Mouse (Mus musculus) lung, postnatal 0 days (tissue): Measurements from ENCODE around the gene Ngdn. TPM values are rescaled to one million over a fixed set of nuclear protein-coding genes. Genes with fewer than 3 reads are reported as not detected.
"Not testable (repeated sequence)": the region's sequence is repeated elsewhere in the genome, so short reads cannot be mapped to it uniquely, and the experiment has no call there.

Source experiments
- ATAC-seq: fragments of 200-750 bp; cut with Nextera tagmentation; 2 replicates; pipeline ENCODE4 v1.8.0; 2017; ENCODE audit warnings: moderate library complexity
- DNase-seq: peaks from one replicate; pipeline ENCODE4 v3.0.0-alpha.2; 2016; ENCODE audit warnings: low spot score
- H3K27ac ChIP-seq: fragments of 300-500 bp; sonication (generic); 2 replicates; pipeline ENCODE4 v1.5.1; 2014; ENCODE audit warnings: antibody characterized with exemption, mild to moderate bottlenecking, low read length, mixed read lengths
- H3K27me3 ChIP-seq: fragments of 300-500 bp; sonication (generic); replicated peaks from 2 replicates; pipeline ENCODE4 v1.6.1; 2014; ENCODE audit warnings: low read length, mixed read lengths; ENCODE audit not compliant: insufficient read depth
- H3K36me3 ChIP-seq: fragments of 300-500 bp; sonication (generic); 2 replicates; pipeline ENCODE4 v1.6.1; 2014; ENCODE audit warnings: low read length, mixed read lengths; ENCODE audit not compliant: insufficient read depth
- H3K4me1 ChIP-seq: fragments of 300-500 bp; sonication (generic); 2 replicates; pipeline ENCODE4 v1.6.1; 2014; ENCODE audit warnings: antibody characterized with exemption, low read depth, low read length, mixed read lengths; ENCODE audit not compliant: insufficient read depth
- H3K4me2 ChIP-seq: fragments of 300-500 bp; sonication (generic); replicated peaks from 2 replicates; pipeline ENCODE4 v1.6.1; 2014; ENCODE audit warnings: low read depth, mild to moderate bottlenecking, low read length, moderate library complexity, mixed read lengths
- H3K4me3 ChIP-seq: fragments of 300-500 bp; sonication (generic); 2 replicates; pipeline ENCODE4 v1.5.1; 2014; ENCODE audit warnings: low read depth, low read length
- H3K9ac ChIP-seq: fragments of 300-500 bp; sonication (generic); replicated peaks from 2 replicates; pipeline ENCODE4 v1.6.1; 2014; ENCODE audit warnings: low read depth, mild to moderate bottlenecking
- H3K9me3 ChIP-seq: fragments of 300-500 bp; sonication (generic); 2 replicates; pipeline ENCODE4 v1.6.1; 2016; ENCODE audit warnings: low read length, mixed read lengths
- CTCF ChIP-seq: IDR thresholded peaks from 2 replicates; pipeline ENCODE4 v1.5.1; 2016; ENCODE audit warnings: antibody characterized with exemption, mild to moderate bottlenecking
- EP300 ChIP-seq: IDR thresholded peaks from 2 replicates; pipeline ENCODE4 v1.6.1; 2016; ENCODE audit warnings: antibody characterized with exemption, mild to moderate bottlenecking, control low read depth
- WGBS: fragments of 180-500 bp; shearing (Covaris S2); extraction: QIAGEN DNeasy Blood & Tissue Kit; methylation state at CpG from one replicate; pipeline ENCODE4 v1.1.7; 2014; 5-methylcytosine and 5-hydroxymethylcytosine counted together
- polyA plus RNA-seq: library from polyadenylated mRNA; unstranded; fragments of >200 nt; fragmentation: Nextera tagmentation; extraction: Ambion mirVana; gene quantifications from 2 replicates; pipeline ENCODE4 v1.2.1, GENCODE M21; 2015

Ngdn gene
- 59.1 and 62.8 TPM in 2 replicates for polyA plus RNA-seq

GRCm38 (mm10) chr14:55014991-55015766 is at the start of gene Ngdn:
Ngdn (plus strand) TSS chr14:55015454.
- Histone ChIP-seq H3K4me1 (no peaks in the 10 kb centered on the region), H3K4me3 (peak within 1 kb of the TSS; percentile 75), H3K27ac (peak within 1 kb of the TSS; percentile 88), H3K9me3 (no peaks in the 10 kb centered on the region), H3K36me3 (no peaks in the 10 kb centered on the region), H3K27me3 (no peaks in the 10 kb centered on the region), H3K9ac (peak within 1 kb of the TSS; percentile 73), H3K4me2 (peak within 1 kb of the TSS; percentile 68)
- TF ChIP-seq EP300 = peak; percentile 79
- TF ChIP-seq CTCF = peak; percentile 97
- ATAC-seq (peak; percentile 97), DNase-seq (peak; percentile 100)
- WGBS = under 1% methylated on average over 36 of the region's 36 CpGs

- DNase-seq (no peak), ATAC-seq (no peak)
- Histone ChIP-seq H3K9me3 (no peaks in the 10 kb centered on the region), H3K4me2 (no peak overlapping the region), H3K27ac (no peak overlapping the region), H3K4me1 (no peaks in the 10 kb centered on the region), H3K4me3 (no peak overlapping the region), H3K9ac (no peak overlapping the region), H3K36me3 (no peaks in the 10 kb centered on the region), H3K27me3 (no peaks in the 10 kb centered on the region)
- 54% methylated on average over 6 of the region's 6 CpGs for WGBS
- no peak for TF ChIP-seq EP300
Measured at GRCm38 (mm10) chr14:54965631-54966030, 49.6 kb upstream of the Ngdn start.

GRCm38 (mm10) chr14:54966320-54966977 is 48.8 kb upstream of the Ngdn start, which contains the start of gene Myh6:
Myh6 (minus strand) TSS chr14:54966927.
- DNase-seq (no peak), ATAC-seq (no peak)
- Histone ChIP-seq H3K4me1 (no peaks in the 10 kb centered on the region), H3K27me3 (no peaks in the 10 kb centered on the region), H3K4me2 (no peak within 1 kb of the TSS), H3K4me3 (no peak within 1 kb of the TSS), H3K9me3 (no peaks in the 10 kb centered on the region), H3K36me3 (no peaks in the 10 kb centered on the region), H3K27ac (no peak within 1 kb of the TSS), H3K9ac (no peak within 1 kb of the TSS)
- WGBS = 51% methylated on average over 7 of the region's 7 CpGs
- no peak for TF ChIP-seq EP300
- TF ChIP-seq CTCF = no peak

- Histone ChIP-seq H3K9ac (no peak overlapping the region), H3K27me3 (no peaks in the 10 kb centered on the region), H3K9me3 (no peaks in the 10 kb centered on the region), H3K4me2 (no peak overlapping the region), H3K4me3 (no peak overlapping the region), H3K36me3 (no peaks in the 10 kb centered on the region), H3K27ac (no peak overlapping the region), H3K4me1 (no peaks in the 10 kb centered on the region)
- TF ChIP-seq CTCF = no peak
- DNase-seq (no peak), ATAC-seq (no peak)
- WGBS = 83% methylated on average over 3 of the region's 3 CpGs
Measured at GRCm38 (mm10) chr14:54967874-54968273, 47.4 kb upstream of the Ngdn start.

- H3K4me1 ChIP-seq = no peaks in the 10 kb centered on the region
- no peak; the same call in 1 of the 2 replicates for ATAC-seq
- H3K36me3 ChIP-seq = no peaks in the 10 kb centered on the region
- no peak overlapping the region for H3K9ac ChIP-seq
- TF ChIP-seq CTCF = no peak
- TF ChIP-seq EP300 = no peak
- DNase-seq = no peak
- no peaks in the 10 kb centered on the region for H3K27me3 ChIP-seq
- no peaks in the 10 kb centered on the region for H3K9me3 ChIP-seq
- H3K27ac ChIP-seq = no peak overlapping the region
- H3K4me2 ChIP-seq = no peak overlapping the region
- no peak overlapping the region for H3K4me3 ChIP-seq
Measured at GRCm38 (mm10) chr14:54968344-54968743, 46.9 kb upstream of the Ngdn start.

- H3K9ac ChIP-seq, DNase-seq, H3K36me3 ChIP-seq, H3K27me3 ChIP-seq, H3K27ac ChIP-seq, ATAC-seq, H3K9me3 ChIP-seq, H3K4me1 ChIP-seq, H3K4me2 ChIP-seq, H3K4me3 ChIP-seq: not testable (repeated sequence)
- WGBS = 87% methylated on average over 7 of the region's 11 CpGs
Measured at GRCm38 (mm10) chr14:54972786-54973185, 42.5 kb upstream of the Ngdn start.
